Comparison of ENCODE assay signal across 13 mouse cellular contexts in the genomic region with DNA sequence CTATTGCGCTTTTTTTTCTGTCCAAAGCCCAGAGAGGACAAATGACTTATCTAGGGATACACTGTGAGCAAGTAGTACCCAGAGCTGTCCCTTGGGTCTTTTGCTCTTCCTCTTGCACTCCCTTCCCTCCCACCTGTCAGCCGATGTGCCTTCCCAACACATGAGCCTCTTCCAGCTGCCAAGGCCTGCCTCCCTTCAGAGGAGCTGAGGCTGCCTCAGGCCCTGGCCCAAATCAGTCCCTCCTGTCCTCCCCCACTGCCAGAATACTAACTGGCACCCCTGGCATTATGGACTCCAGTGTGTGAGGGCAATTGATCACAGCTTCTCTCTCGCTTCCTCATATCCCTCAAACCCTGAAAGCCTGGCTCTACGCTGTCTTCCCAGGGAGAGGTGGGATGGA.
"Had no signal": no experiment of that assay in that cellular context is flagged by ENCODE, and none has a peak within 500 bp of the region (broad histone marks: within the 10 kb centered on the region; RNA-seq: fewer than 3 reads in every experiment).

No protein-coding gene starts in this region.

- ATAC-seq: intestine, postnatal 0 days; liver, postnatal 0 days had no signal

- H3K4me3 ChIP-seq: limb, embryonic 12.5 days; liver, embryonic 13.5 days; lung, embryonic 15.5 days; midbrain, embryonic 13.5 days had no signal

- H3K4me2 ChIP-seq: limb, embryonic 12.5 days; liver, embryonic 13.5 days; lung, embryonic 15.5 days; midbrain, embryonic 13.5 days had no signal

- H3K36me3 ChIP-seq: limb, embryonic 12.5 days; liver, embryonic 13.5 days; lung, embryonic 15.5 days; midbrain, embryonic 13.5 days had no signal

- H3K9me3 ChIP-seq: limb, embryonic 12.5 days; liver, embryonic 13.5 days; lung, embryonic 15.5 days; midbrain, embryonic 13.5 days had no signal

- H3K4me1 ChIP-seq: liver, embryonic 13.5 days; lung, embryonic 15.5 days had no signal

- H3K9ac ChIP-seq: limb, embryonic 12.5 days; liver, embryonic 13.5 days; liver, postnatal 0 days; lung, embryonic 15.5 days; midbrain, embryonic 13.5 days had no signal

- H3K27ac ChIP-seq: limb, embryonic 12.5 days; liver, embryonic 13.5 days; lung, embryonic 15.5 days; midbrain, embryonic 13.5 days had no signal

- DNase-seq: kidney, adult 8-10 months; kidney, postnatal 25 days; layer of hippocampus, adult 9-11 months; liver; liver, embryonic 13.5 days; liver, postnatal 0 days; right cerebral cortex, adult 18-20 months; right cerebral cortex, postnatal 25 days; thymus, postnatal 36 days had no signal

- H3K27me3 ChIP-seq: limb, embryonic 12.5 days; liver, embryonic 13.5 days; lung, embryonic 15.5 days; midbrain, embryonic 13.5 days had no signal
